Mouse (Mus musculus): ENCODE measurements around the gene Ppp5c. TPM values are rescaled to one million over a fixed set of nuclear protein-coding genes. Genes with fewer than 3 reads are reported as not detected.
A peak's percentile ranks its signal among the peaks of the same experiment; 100 is the strongest.

Gene Ppp5c
- polyA plus RNA-seq, 1 experiment = 126 TPM

DNA sequence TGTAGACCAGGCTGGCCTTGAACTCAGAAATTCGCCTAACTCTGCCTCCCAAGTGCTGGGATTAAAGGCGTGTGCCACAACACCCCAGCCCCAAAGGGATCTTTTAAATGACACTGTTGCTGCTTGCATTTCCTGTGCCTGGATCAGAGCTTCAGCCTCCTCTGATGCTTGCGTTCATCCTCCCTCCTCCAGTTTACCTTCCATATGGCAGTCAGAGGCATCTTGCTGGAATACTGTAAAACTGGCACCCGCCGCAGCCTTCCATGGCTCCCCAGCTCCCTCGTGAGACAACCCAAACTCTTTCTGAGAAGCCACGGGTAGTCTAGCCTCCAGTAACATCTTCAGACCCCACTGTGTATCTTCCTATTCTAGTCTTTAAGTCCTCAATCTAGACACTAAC is 1.2 kb upstream of the Ppp5c start:
- no peak overlapping the region for H3K4me3 ChIP-seq
- H3K36me3 ChIP-seq (ENCODE audit: control insufficient read depth, insufficient read depth) = no peaks in the 10 kb centered on the region
- H3K79me2 ChIP-seq (ENCODE audit: control insufficient read depth, insufficient read depth) = peaks cover 28% of the 10 kb centered on the region
- no peak for TF ChIP-seq MAX (IDR thresholded peaks at IDR 0.05; ENCODE audit: low read depth)
- TF ChIP-seq USF1 (IDR thresholded peaks at IDR 0.05; ENCODE audit: low read depth) = no peak
- TF ChIP-seq MYOD1 (IDR thresholded peaks at IDR 0.05; ENCODE audit: control insufficient read depth in 1 of 3, insufficient read length in 2 of 3, low read depth in 2 of 3) = no peak
- TF ChIP-seq TCF12 (IDR thresholded peaks at IDR 0.05; ENCODE audit: insufficient read depth, poor library complexity, severe bottlenecking) = no peak
- no peak for TF ChIP-seq REST (IDR thresholded peaks at IDR 0.05; ENCODE audit: insufficient read depth, insufficient read length)
- no peak for TF ChIP-seq CEBPB (IDR thresholded peaks at IDR 0.05; ENCODE audit: insufficient read depth, poor library complexity, severe bottlenecking)
- no peak for TF ChIP-seq POLR2AphosphoS2 (IDR thresholded peaks at IDR 0.05; ENCODE audit: insufficient read length, low read depth)
- TF ChIP-seq MYOG (IDR thresholded peaks at IDR 0.05; ENCODE audit: control insufficient read depth in 1 of 3, insufficient read depth in 1 of 3, insufficient read length in 2 of 3, low read depth in 2 of 3) = no peak
- no peak for TF ChIP-seq E2F4 (IDR thresholded peaks at IDR 0.05; ENCODE audit: insufficient read depth)
- TF ChIP-seq TCF3 (IDR thresholded peaks at IDR 0.05; ENCODE audit: insufficient read length, low read depth) = no peak
- no peak overlapping the region for H3K4me2 ChIP-seq (ENCODE audit: low read depth)
- no peaks in the 10 kb centered on the region for H3K27me3 ChIP-seq (ENCODE audit: control insufficient read depth, insufficient read depth, insufficient read length)
- H3ac ChIP-seq (ENCODE audit: control insufficient read depth, insufficient read length) = no peak overlapping the region

DNA sequence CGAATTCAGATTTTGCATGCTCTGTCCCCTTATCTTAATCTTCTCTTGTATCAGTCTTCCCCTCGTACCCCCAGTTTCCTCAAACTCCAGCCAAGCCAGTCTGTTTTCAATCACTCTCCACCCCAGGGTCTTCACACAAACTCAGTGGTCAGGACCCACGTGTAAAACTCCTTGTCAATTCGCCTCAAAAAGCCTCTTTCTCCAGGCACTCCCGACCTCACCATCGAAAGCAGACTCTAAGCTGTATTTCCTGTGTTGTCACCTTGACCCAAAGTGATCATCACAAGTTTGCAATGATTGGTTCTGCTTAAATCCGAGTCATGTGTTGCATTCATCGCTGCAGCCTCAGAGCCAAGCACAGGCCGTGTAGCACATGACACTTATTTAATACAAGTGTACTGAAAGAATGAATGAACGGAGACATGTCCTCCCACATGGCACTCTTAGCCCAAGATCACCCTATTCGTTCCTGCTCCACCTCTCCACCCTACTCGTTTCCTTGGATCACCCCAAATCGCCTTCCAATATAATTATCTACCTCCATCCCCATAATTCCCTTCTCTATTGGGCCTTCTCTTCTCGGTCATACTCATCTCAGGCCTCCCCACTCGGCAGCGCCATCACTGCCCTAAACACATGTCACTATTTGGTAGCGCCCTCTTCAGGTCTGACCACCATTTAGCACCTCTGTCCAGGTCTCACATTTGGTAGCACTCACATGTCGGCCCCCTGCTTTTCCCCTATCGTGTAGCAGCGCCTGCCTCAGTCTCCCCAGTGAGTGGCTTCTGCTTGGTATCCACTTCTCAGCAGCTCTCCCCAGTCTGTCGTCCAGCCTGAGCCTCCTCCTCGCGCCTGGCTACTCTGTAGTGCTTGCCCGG is 775 bp downstream of the Ppp5c start:
- Histone ChIP-seq H3K4me2 (ENCODE audit: low read depth) (peak overlapping the region; percentile 97), H3ac (ENCODE audit: control insufficient read depth, insufficient read length) (peak overlapping the region; percentile 82), H3K79me2 (ENCODE audit: control insufficient read depth, insufficient read depth) (peaks cover 34% of the 10 kb centered on the region), H3K36me3 (ENCODE audit: control insufficient read depth, insufficient read depth) (no peaks in the 10 kb centered on the region), H3K4me3 (peak overlapping the region; percentile 82), H3K27me3 (ENCODE audit: control insufficient read depth, insufficient read depth, insufficient read length) (no peaks in the 10 kb centered on the region)
- TF ChIP-seq E2F4 (IDR thresholded peaks at IDR 0.05; ENCODE audit: insufficient read depth) (no peak), POLR2A (IDR thresholded peaks at IDR 0.05; ENCODE audit: insufficient read length, low read depth) (no peak), TCF12 (IDR thresholded peaks at IDR 0.05; ENCODE audit: insufficient read depth, poor library complexity, severe bottlenecking) (no peak), MYOD1 (IDR thresholded peaks at IDR 0.05; ENCODE audit: control insufficient read depth in 1 of 3, insufficient read length in 2 of 3, low read depth in 2 of 3) (no peak), MAX (IDR thresholded peaks at IDR 0.05; ENCODE audit: low read depth) (peak; percentile 16)

DNA sequence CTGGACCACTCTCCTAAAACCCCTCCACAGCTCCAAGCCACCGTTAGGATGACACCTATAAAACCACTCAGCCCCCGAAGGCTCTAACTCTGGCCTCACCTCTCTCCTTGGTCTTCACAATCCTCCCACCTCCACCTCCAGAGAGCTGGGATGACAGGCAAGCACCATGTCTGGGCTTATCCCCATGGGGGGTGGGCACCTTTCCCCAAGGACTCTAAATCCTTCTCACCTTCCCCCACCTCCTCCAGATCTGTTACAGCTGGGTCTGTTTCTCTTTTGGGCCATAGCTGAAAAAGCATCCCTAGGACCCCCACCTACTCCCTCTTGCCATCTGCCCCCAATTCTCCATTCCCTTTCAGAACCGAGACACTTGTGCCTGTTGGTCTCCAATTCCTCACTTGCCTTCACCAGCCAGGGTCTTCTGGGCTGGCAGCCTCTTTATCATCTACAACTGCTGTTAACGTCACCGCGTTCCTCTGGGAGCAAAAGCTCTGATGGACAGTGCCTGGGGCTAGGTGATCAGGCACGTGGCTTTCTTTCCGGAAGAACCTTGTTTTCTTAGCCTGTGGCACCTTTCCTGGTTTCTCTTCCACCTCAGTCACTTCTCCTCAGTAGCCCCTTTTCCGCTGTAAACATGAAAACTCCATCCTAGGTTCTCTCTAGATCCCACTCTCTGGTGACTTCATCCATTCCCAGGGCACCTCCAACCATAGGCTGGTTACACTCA is 1.7 kb downstream of the Ppp5c start:
- peak overlapping the region; percentile 82 for H3K4me3 ChIP-seq
- no peak for TF ChIP-seq REST (IDR thresholded peaks at IDR 0.05; ENCODE audit: insufficient read depth, insufficient read length)
- no peak for TF ChIP-seq USF1 (IDR thresholded peaks at IDR 0.05; ENCODE audit: low read depth)
- TF ChIP-seq TCF12 (IDR thresholded peaks at IDR 0.05; ENCODE audit: insufficient read depth, poor library complexity, severe bottlenecking) = no peak
- no peak for TF ChIP-seq MAX (IDR thresholded peaks at IDR 0.05; ENCODE audit: low read depth)
- TF ChIP-seq MYOG (IDR thresholded peaks at IDR 0.05; ENCODE audit: control insufficient read depth in 1 of 3, insufficient read depth in 1 of 3, insufficient read length in 2 of 3, low read depth in 2 of 3) = no peak
- no peak for TF ChIP-seq POLR2AphosphoS2 (IDR thresholded peaks at IDR 0.05; ENCODE audit: insufficient read length, low read depth)
- no peak for TF ChIP-seq TCF3 (IDR thresholded peaks at IDR 0.05; ENCODE audit: insufficient read length, low read depth)
- no peak for TF ChIP-seq CEBPB (IDR thresholded peaks at IDR 0.05; ENCODE audit: insufficient read depth, poor library complexity, severe bottlenecking)
- TF ChIP-seq SRF (IDR thresholded peaks at IDR 0.05; ENCODE audit: control insufficient read depth, insufficient read length, low read depth) = no peak
- no peak for TF ChIP-seq POLR2A (IDR thresholded peaks at IDR 0.05; ENCODE audit: insufficient read length, low read depth)
- TF ChIP-seq E2F4 (IDR thresholded peaks at IDR 0.05; ENCODE audit: insufficient read depth) = no peak
- TF ChIP-seq MYOD1 (IDR thresholded peaks at IDR 0.05; ENCODE audit: control insufficient read depth in 1 of 3, insufficient read length in 2 of 3, low read depth in 2 of 3) = no peak

DNA sequence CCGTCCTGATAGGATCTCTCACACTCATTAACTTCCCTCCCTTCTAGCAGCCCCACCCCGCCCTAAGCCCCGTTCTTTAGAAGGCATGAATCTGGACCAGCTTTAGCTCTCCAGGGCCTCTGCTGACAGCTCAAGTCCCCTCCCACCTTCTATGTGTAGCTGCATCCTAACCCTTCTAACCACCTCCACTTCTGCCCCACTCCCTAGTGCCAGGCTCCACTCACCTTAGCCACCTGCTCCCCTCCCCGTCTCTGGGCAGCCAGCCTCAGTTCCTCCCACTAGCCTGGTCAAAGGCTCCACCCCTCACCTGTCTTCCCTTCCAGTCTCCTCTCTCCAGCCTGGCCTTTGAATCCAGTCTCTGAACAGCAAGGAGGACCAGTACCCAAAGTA is 2.2 kb downstream of the Ppp5c start:
- no peaks in the 10 kb centered on the region for H3K36me3 ChIP-seq (ENCODE audit: control insufficient read depth, insufficient read depth)
- no peaks in the 10 kb centered on the region for H3K27me3 ChIP-seq (ENCODE audit: control insufficient read depth, insufficient read depth, insufficient read length)
- H3ac ChIP-seq (ENCODE audit: control insufficient read depth, insufficient read length) = no peak overlapping the region
- H3K4me2 ChIP-seq (ENCODE audit: low read depth) = no peak overlapping the region
- no peak overlapping the region for H3K4me3 ChIP-seq
- no peak for TF ChIP-seq SRF (IDR thresholded peaks at IDR 0.05; ENCODE audit: control insufficient read depth, insufficient read length, low read depth)
- H3K79me2 ChIP-seq (ENCODE audit: control insufficient read depth, insufficient read depth) = peaks cover 43% of the 10 kb centered on the region

More for the DNA sequence above, 1.7 kb downstream of the Ppp5c start:
- Histone ChIP-seq H3K27me3 (ENCODE audit: control insufficient read depth, insufficient read depth, insufficient read length) (no peaks in the 10 kb centered on the region), H3K4me2 (ENCODE audit: low read depth) (peak overlapping the region; percentile 97), H3ac (ENCODE audit: control insufficient read depth, insufficient read length) (no peak overlapping the region), H3K36me3 (ENCODE audit: control insufficient read depth, insufficient read depth) (no peaks in the 10 kb centered on the region), H3K79me2 (ENCODE audit: control insufficient read depth, insufficient read depth) (peaks cover 39% of the 10 kb centered on the region)
